Mouse (Mus musculus): ENCODE measurements at regions not wholly inside any gene's neighbourhood (a gene's known extent, or its start where the extent isn't known, plus 50 kb on each side); places are given as distances from the start of the nearest gene placed in this dataset.

DNA sequence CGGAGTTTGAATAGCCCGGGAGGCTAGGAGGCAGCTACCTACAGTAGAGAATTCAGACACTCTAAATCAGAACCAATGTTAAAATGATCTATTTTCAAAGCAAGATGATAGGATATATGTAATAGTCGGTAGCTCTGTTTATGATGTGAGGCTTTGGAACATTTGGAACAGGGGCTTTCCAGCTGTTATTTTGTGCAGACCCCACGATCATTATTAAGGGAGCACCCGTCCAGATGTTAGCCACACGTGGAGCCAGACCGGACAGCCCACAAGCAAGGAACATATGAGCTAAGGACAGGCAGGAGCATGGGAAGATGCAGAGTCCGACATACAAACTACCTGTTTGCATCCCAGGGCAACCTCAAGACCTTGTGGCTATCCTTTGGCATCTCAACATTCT is 74.3 kb upstream of the Cpm start:
- DNase-seq: no peak

DNA sequence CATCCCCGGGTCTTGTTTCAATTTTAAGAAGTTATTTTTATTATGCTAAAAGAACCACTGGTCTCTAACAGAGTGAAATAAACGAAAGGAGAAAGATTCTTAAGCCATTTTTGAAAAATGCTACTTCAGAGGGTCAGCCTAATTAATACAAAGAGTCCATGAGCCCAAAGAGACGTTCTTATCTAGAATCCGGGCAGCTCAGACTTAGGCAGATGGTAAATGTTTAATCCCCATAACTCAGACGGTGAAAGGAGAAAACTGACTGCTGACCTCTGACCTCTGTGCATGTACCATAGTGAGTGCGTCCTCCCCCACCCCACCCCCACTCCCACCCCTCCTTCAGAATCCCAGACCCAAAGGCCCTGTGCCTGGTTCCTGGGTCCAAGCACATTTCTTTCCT is 74.8 kb upstream of the Cpm start:
- no peak for DNase-seq

DNA sequence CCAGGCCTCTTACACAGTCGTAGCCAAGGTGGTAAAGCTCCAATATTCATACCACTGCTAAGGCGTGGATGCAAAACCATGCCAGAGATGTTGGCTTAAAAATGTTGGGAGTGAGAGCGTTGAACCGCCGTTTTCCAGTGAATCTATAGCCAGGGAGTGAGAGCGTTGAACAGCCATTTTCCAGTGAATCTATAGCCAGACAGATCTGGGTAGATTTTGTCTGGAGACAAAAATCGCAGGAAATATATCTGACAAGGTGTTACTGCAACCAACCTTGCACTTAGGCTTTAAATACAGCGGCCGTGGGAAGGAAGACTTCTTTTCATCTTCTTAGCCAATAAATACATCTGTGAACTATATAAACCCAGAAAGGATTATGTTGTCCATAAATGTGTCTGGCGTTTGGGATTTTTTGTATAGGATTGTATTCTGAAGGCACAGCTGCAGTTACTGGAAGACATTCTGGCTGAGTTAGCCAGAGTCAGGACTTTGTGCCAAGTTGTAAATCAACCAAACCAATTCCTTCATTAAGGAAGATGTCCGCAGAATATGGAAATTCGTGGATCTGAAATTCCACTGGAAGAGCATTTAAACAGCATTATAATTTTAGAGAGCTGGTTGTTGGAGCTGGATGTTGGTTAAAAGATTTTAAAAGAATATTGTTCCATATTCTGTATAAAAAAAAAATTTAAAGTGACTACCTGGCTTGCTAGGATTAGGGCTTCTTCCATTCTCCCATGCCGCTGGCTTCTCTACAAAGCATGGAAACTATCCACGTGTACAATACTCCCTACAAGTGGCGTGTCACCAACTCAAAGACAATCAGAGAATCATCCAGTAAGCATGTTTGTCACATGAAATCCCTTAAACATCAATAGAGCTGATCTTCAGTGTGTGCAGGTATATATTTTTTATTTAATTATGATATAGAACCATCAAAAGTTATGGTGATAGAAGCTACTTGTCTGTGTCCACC is 75.8 kb upstream of the Cpm start:
- DNase-seq: no peak

GRCm38 (mm10) chr10:117552049-117552652 is 77.1 kb upstream of the Cpm start:
- DNase-seq: no peak

DNA sequence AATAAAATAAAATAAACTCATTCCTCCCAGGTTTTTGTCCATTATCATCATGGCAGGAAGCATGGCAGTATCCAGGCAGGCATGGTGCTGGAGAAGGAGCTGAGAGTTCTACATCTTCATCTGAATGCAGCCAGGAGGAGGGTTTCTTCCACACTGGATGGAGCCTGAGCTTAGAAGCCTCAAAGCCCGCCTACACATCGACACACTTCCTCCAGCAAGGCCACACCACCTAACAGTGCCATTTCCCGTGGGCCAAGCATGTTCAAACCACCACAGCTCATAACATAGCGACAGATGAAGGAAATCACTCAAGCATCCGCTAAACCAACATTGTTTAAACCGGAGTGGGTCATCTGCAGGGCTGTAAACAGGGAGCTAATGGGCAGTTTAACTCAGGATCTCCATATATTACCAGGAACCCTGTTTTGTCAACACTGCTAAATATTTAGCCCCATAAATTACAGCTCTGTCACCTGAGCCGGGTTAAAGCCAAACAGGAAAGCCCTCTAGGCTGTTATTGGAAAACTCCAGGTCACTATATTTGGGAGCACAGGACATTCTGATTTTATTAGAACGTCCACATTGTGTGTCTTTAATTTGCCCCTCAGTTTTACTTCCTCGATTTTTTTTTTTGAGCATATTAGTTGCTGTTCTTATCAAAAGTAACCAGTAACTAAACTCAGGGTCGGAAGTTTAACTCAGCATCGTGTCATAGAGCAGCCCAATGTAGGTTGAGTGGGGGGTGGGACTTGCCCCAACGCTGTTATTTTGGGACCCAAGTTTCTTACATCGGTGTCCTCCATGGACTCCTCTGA is 77.9 kb upstream of the Cpm start:
- no peak for DNase-seq

DNA sequence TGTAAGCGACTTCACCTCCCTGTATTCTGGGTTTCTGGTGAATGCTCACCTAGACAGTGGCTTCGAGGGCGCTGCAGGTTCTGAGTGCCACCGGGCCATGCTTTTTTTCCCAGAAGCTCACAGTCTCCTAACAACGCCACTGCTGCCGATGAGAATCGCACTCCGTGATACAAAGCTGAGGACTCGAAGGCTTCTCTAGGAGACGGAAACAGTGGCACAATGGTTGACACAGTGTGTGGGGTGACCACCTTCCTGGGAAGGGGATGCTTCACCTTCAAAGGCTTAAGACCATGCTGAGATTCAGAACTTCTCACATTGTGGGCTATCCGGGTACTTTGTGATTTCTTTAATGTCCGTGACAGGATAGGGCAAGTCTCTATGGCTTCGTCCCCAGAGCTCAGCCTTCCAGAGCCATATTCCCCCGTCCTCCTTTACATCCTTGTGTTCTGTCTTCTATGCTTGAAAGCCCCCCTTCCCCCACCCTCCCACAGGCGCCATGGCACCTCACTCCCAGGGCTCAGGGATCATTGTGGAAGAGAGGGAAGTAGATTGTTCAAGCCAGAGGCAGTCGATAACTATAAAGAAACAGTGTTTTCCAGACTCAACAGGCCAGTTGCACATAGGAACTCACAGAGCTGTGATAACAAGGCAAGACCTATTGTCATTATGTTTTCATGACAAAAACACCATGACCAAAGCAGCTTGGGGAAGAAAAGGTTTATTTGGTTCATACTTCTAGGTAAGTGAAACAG is 79.3 kb upstream of the Cpm start:
- no peak for DNase-seq

GRCm38 (mm10) chr10:117549506-117549830 is 79.8 kb upstream of the Cpm start:
- DNase-seq: no peak

DNA sequence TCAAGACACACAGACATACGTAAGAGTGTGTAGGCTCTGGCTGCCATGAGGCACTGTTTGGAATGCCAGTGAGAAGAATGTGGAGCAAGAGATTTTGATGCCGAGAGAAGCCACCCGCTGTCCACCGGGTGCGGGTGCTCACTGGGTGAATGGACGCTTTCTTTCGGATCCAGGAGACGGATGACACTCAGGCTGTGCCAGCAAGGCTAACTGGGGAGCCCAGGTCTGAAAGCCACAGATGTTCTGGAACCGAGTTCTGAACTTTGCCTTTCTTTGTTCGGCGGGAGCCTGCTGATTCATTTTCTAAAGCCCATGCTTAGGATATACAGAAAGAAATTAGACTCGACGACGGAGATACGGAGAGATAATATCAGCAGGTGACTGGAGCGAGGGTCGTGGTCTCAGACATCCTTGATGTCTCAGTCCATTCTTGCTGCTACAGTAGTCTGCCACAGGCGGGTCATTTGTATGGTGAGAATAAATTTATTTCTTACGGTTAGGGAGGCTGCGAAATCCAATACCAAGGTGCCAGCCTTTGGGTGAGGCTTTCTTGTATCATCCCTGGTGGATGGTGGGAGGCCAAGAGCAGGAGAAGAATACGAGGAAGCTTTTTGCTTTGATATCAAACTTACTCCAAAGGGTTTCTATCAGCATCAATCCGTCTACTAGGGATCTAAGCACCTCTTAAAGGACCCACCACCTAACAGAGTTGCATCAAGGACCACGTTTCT is 80.4 kb upstream of the Cpm start:
- DNase-seq: no peak

DNA sequence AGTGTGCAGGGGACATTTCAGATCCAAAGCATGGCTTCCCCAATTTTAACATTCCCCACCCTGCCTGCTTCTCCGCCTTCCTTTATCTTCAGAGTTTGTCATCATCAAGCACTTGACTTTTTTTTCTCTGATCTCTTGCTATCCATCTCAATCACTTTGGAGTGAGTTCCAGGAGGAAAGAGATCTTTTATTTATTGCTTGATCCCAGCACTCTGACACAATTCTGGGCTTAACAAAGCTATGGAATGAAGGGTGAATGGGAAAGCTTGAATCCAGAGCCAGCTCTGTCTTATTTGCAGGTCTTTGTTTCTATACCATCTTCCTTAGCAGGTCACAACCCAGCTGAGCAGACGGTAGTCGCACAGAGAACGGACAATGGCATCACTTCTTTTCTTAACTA is 81.0 kb upstream of the Cpm start:
- no peak for DNase-seq

GRCm38 (mm10) chr10:117547275-117547674 is 82.0 kb upstream of the Cpm start:
- DNase-seq: no peak

DNA sequence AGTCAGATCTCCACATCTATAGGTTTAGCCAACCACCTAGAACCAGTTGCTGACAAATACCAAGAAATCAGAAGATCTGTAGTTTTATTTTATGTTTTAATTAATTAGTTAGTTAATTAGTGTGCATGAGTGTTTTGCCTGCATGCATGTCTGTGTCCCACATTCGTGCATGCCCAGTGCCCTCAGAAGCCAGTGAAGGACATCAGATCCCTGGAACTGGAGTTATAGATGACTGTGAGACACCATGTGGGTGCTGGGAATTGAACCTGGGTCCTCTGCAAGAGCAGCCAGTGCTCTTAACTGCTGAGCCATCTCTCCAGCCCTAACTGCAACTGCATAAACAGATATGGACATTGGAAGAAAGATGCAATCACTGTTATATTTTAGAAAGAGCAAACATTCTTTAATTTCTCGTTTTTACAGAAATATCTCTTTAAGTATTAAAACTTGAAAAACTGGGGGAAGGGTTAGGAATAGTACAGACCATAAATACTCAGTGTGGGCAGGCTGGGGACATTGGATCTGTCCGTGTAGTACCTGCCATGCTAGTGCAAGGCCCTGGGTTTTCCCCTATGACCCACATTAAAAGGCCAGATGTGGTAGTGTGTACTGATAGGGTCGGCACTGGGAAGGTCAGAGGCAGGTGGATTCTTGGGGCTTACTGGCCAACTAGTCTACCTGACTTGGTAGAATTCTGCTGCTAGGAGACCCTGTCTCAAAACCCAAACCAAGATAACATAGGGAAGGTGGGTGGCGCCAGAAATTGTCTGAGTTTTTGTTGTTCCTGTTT is 83.3 kb upstream of the Cpm start:
- DNase-seq: no peak

DNA sequence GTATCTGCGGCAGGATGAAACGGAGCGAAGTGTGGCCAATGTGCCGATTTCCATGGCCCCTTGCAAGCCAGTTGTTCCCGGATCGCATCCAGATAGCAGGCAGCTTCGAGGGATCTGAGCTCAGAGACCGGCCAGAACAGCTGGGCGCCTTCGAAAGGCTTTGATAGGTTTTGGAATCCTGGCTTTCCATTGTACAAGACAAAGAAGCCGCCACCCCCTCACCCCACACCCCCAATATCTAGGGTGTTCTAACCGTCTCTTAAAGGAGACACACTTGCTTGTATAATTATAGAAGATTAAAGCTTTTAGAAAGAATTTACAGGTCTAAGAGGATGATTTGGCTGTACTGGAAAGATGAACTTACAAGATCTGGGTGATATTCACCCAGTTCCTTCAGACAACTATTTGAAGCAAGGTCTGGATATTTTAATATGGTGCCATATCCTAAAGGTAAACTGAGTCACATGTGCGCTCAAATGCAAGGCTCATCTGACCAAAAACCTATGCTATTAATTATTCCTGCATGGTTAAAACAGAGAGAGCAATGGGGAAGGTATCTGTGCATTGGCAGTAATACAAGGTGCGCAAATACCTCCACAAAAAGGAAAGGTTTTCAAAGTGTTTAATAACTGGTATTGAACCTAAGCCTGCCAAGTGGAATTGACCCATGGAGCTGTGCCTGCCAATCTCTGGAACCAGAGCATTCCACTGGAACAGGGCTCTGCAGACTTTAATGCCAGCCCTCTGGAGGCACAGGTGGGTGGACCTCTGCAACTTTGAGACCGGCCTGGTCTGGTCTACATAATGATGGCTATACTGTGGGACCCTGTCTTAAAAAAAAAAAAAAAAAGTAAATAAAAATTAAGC is 84.4 kb upstream of the Cpm start:
- no peak for DNase-seq

DNA sequence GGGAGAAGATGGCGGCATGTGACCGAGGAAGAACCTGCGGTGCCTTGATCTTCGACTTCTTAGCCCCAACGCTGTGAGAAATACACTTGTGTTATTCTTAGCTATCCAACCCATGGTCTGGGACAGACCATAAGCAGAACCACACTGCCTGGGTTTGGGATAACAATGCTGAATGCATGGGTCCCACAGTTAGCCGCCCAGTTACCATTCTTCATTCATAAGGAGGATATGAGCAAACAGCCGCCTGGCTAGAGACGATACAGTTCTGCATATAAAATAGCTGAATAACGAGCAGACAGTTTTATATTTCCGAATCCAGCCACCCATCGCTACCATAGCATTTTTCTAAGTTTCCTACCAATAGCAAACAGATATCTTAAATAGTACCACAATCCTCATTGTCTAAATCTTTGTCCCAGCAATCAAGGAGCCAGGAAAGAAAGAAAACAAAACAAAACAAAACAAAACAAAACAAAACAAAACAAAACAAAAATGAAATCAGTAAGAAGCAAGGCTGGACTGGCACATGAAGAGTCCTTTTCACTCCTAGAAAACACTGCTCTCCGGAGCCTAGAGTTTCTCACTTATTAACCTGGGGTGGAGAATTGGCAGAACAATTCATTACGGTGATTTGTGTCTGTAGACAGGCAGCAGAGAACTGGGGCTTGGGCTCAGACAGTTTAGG is 85.2 kb upstream of the Cpm start:
- DNase-seq: no peak

- DNase-seq: no peak
Observed at GRCm38 (mm10) chr10:117543696-117543950, 85.7 kb upstream of the Cpm start.

- no peak for DNase-seq
Observed at GRCm38 (mm10) chr10:117542886-117543695, 86.2 kb upstream of the Cpm start.

DNA sequence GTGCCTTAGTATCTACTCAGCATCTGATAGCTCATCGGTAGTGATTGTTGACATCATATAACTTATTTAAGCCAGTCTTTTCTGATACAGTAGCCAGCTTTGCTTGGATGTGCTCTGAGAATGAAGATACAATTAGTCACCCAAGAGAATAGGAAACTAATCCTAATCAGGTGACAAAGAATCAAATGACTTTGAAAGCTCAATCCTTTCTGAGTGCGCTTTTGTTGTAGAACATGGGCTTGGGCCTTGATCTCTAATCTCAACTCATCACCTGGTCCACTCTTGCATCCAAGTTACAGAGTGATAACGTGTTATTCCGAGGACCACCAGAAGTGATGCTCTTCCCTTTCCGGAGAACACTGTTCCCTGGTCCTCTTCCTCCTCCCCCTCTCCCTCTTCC is 86.9 kb upstream of the Cpm start:
- DNase-seq: no peak

DNA sequence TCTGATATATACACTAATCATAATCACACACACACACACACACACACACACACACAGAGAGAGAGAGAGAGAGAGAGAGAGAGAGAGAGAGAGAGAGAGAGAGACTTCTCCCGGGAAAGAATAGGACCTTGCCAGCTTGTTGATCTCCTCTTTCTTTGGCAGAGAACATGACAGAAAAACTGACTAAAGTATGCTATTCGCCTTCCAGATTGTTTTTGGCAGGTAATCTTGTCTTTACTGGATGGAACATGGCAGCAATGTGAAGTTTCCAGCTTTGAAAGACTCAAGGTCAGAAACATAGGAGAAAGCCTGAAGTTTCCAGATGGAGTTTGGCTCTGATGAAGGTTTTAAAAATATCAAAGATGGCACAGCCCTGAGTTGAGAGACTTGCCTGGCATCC is 87.8 kb upstream of the Cpm start:
- DNase-seq: no peak

DNA sequence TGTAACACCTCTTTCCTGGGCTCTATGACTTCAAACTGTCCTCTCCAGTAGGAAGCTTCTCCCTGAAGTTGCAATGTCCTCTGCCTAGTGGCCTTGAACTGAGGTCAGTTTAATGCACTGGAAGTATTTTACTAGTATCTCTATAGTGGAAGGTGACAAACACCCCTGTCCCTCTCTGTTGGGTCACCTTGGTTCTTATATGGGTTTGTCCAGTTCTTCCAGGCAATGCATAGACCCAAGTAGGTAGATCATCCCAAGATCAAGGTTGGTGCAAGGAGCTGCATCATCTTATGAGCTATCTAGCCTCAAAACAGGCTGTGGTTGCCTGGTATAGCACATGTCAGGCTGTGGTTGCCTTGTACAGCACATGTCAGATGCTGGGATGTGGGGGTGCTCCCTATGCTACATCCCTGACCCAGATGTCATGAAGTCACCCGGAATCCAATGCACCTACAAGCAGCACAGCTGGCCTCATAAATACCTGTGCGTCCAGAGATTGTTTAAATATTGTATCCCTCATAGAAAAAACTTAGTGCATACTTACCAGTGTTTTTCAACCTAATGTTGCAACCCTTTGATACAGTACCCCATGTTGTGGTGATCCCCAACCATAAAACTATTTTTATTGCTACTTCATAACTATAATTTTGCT is 88.4 kb upstream of the Cpm start:
- DNase-seq: no peak

DNA sequence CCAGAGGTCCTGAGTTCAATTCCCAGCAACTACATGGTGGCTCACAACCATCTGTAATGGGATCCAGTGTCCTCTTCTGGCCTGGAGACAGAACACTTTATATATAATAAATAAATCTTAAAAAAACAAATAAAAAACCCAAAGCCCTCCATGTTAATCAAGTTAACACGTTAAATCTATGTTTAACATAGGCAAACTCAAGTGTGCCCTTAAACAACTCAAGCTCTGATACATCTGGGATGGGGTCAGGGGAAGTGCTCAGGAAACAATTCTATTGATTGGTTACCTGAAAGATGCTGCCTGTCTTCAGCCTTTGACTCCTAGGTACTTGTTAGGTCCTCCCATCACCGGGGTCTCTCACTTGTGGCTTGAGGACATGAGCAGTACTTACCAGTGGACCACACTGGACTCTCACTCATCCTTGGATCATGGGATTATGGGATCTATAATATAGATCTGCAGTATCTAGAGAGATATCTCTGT is 89.1 kb upstream of the Cpm start:
- no peak for DNase-seq

Measured in layer of hippocampus, adult 9-11 months (tissue).